Mouse (Mus musculus) adrenal gland, postnatal 10 days (tissue): ENCODE data around the gene Pak1ip1. TPM values are rescaled to one million over a fixed set of nuclear protein-coding genes. Genes with fewer than 3 reads are reported as not detected.
A peak's percentile ranks its signal among the peaks of the same experiment; 100 is the strongest.
"Not testable (repeated sequence)": the region's sequence is repeated elsewhere in the genome, so short reads cannot be mapped to it uniquely, and the experiment has no call there.

ENCODE experiments used
- DNase-seq: peaks from one replicate; pipeline ENCODE4 v3.0.0; 2021; ENCODE audit warnings: mixed read lengths
- long read RNA-seq, 2 experiments: library from polyadenylated mRNA; stranded (forward); transcript quantifications; one replicate each; pipeline ENCODE4 v2.0.0; 2021
- total RNA-seq, 2 experiments: library from RNA; stranded (reverse); gene quantifications; 2 replicates each; pipeline ENCODE4 v1.2.3; 2021

Gene Pak1ip1
- 10 to 100 TPM; 48.0 to 55.5 TPM for total RNA-seq
- long read RNA-seq, experiment 1, transcript Pak1ip1-201 (10 exons, 1,722 nt), result major isoform, 90 of 98 reads
- long read RNA-seq, experiment 1, partial matches to known transcripts, result 4 of 98 reads
- long read RNA-seq, experiment 1, other reads (novel, unspliced or antisense), result 4 of 98 reads
- long read RNA-seq, experiment 2, transcript Pak1ip1-201 (10 exons, 1,722 nt), result major isoform, 44 of 47 reads
- long read RNA-seq, experiment 2, partial matches to known transcripts, result 1 of 47 reads
- long read RNA-seq, experiment 2, other reads (novel, unspliced or antisense), result 2 of 47 reads

DNA sequence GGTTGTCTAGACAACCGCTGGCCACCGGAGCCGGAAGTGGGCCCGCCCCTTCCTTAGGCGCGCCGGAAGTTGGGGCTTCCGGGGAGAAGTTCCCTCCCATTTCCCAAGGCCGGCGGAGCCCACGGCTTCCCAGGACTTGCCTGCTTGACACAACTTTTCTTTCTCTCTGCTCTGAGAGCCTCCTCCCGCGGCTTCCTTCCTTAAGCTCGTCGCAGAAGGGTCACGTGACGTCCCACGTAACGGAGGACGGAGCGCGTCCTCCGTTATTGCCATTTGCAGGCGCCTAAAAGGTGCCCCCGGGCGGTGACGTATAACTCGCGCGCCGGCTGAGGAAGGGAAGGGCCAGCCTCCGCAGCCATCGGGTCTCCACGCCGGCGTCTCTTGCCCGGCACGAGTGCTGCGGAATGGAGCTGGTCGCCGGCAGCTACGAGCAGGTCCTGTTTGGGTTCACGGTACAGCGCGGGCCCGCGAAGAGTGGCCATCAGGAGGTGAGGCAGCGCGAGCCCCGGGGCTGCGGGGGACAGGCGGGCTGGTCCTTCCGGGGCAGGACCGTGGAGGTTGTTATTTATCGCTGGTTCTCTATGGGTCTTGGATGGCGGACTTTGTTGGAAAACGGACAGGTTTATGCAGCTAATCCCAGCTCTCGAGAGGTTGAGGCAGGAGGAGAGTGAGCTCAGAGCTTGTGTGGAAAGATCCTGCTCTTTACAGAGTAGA lies at the start of gene Pak1ip1:
TSS of gene Pak1ip1 (plus strand) at position 98 of the 714 bp plus-strand sequence.
- peak; percentile 95 for DNase-seq

DNA sequence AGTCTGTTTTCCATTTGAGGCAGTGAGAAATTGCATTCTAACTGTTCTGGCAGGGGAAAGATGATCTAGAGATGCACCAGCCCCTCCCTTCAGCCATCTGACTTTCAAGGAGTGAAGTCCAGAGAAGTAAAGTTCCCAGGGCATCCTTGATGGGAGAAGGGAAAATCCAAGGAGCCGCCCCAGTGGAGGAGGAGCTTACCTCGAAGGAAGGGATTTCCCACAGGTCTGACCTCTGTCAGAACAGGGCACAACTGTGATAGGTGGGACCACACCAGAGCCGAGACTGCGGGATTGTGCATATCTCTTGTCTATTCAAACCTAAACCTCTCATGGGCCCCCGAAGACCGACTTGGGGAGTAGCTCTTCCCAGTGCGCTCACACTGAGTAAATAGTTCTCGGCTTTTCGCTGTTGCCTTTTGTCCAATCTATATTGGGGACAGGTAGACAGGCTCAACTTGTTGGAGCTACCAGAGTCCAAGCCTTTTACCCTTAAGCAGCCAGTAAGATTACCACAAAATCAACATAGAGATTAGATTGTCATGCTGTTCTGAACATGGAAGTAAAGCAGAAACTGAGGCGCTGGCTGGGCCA lies 49.3 kb upstream of the Pak1ip1 start:
- no peak for DNase-seq

DNA sequence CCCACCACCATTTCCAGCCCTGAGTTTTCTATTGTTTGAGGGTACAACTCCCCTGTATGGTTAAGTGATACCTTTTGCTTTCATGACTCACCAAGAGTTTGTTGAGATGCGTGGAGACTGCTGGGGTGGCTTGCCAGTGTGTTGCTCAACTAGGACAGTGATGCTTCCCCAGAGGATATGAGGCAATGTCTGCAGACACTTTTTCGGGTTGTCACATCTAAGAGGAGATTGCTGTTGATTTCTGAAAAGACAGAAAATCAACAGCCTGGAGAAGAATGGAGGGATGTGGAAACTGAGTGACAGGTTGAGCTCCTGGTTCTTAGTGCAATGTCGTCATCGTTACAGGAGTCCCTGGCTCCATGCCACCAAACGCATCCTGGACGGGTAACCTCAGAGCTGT lies 47.6 kb upstream of the Pak1ip1 start:
- peak; percentile 17 for DNase-seq

DNA sequence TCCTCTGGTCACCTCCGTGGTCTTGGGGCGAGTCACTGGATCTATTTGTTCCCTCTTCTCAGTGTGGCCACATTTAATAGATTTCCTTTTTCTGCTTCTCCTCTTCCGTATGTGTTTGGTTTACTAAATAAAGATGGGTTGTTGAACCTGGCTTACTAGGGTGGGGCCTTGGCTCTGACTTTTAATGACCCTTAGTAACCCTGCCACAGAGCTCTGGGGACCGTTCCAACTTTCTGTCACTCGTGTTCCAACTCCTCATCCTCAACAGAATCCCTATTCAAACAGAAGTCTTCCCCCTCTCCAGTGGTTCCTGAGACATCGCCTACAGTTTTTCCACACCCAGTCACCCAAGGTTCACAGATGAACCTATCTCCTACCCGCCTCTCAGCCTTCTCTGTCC lies 45.0 kb upstream of the Pak1ip1 start:
- no peak for DNase-seq

DNA sequence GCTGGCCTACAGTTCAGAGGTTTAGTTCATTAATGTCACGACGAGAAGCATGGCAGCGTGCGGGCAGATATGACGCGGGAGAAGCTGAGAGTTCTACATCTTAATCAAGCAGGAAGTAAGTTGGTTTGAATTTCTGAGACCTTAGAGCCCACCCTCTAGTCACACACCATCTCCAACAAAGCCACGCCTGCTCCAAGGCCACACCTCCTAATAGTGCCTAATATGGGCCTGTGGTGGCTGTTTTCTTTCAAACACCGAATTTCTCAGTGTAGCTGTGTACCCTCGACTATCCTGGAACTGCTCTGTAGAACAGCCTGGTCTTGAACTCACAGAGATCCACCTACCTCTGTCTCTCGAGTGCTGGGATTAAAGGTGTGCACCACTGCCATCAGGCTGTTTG lies 33.2 kb upstream of the Pak1ip1 start:
- no peak for DNase-seq

DNA sequence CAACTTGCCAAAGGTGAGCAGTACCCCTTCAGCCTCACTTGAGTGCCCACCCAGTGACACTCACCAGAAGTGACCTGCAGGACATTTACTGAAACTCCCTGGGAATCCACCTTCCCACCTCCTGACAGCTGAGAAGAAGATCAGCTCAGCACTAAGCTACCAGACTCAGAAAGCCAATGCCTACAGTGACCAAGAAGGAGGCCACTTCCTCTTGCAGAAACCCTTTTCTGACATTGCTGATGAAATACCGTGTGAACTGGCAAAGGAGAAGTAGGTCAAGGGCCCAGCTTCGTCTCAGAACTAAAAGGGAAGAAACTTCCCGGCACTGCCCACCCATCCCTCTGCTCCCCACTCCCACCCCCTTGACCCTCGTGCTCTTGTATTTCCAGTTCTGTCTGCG lies 32.3 kb upstream of the Pak1ip1 start:
- DNase-seq, result peak; percentile 15

DNA sequence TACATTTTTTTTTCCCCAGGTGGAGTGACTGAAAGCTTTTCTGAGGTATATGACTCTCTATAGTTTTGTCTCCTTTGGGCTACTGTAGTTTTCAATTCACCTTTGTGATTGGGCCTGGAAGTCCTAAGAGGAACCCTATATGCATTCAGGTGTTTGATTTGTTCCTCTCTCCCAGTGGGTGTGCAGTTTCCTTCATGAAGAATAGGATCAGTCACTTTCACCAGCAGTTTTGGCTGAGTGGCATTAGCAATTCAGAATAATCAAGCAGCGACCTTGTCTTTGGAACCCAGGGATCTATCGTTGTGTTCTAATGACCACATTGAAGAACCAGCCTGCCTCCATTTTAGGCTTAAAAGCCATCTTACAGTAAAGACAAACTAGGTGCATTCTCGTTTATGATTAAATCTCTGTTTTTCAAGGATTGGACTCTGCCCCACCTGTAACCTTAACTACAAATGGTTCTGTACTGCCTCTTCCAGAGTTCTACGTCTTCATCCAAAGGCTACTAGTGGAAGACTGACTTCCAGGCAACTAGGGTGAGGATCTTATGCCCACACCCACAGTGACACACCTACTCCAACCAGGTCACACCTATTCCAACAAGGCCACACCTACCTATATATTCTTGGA lies 30.9 kb upstream of the Pak1ip1 start:
- no peak for DNase-seq

DNA sequence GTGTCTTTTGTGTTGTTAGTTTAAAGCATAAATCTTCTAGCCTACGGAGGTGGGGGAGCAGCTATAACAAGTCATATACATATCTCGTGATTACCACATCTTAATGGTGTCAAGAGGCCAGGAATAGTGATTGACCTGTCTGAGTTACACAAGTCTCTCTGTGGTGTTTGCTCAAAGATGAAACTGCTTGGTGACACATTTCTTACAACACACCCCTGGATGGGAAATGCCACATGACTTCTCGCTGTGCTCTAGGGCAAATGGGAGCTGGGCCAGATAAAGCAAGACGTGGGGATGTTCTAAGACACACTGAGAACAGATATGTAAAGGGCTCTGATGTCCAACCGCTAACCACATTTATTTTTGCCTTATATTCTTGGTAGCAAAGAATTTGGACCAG lies 29.6 kb upstream of the Pak1ip1 start:
- DNase-seq, result no peak

DNA sequence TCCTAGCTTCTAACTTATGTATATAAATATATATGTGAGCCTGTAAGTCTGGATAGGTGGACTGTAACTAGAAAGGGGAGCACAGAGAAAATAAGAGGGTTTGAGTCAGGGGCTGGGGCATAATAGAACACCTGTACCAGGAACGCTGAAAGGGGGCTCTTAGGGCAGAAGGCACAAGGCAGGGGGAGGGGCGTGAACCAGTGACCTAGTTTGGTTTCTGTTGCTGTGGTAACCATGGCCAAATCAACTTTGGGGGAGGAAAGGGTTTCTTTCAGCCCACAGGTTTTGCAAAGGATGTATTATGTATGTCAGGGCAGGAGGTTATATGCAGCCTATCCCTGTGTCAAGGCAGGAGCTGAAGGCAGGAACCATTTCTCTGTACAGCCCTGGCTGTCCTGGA lies 29.0 kb upstream of the Pak1ip1 start:
- no peak for DNase-seq

DNA sequence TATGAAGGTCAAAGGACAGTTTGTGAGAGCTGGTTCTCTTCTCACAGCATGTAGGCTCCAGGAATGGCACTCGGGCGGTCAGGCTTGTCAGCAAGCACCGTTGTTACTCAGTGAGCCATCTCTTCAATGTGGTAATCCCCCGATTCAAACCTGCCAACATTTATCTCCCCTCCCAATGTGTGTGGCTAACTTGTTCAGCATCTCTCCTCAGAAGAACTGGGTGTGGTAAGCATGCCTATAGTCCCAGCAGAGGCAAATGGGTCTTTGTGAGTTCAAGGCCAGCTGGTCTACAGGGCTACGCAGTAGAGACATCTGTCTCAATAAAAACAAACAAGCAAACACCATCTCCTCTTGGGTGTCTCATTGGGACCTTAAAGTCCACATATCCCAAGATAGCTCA lies 27.8 kb upstream of the Pak1ip1 start:
- no peak for DNase-seq

DNA sequence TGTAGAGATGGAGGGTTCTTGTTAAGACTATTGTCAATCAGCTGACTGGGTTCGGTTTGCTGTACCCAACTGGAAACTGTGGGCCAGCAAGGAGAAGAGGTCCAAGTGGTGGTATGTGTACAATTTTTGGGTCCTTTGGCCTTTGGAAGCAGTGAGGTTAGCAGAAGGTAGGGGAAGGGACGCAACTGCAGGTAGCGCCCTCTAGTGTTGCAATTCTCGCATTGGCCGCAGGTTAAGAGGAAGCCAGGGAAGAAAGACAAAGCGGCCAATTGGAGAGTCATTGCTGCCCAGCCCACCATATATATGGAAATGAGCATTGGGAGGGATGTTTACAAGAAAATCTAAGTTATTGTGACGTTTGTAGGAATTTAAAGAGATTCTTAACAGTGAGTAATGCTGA lies 23.2 kb upstream of the Pak1ip1 start:
- peak; percentile 71 for DNase-seq

DNA sequence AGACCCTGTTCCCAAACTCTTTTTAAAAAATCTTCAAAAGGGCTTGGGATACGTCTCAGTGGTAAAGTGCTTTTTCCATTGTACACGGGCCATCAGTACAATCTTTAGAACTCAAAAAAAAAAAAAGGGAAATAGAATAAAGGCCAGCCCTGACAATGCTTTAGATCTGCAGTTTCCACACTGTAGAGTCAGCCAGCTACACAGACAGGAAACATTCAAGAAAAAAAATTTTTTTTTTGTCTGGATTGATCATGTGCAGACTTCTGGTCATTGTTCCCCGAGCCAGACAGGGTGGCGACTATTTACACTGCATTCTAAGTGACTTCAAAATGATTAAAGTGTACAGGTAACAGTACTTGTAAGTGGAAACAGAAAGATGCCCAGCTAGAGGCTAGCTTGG lies 22.2 kb upstream of the Pak1ip1 start:
- no peak for DNase-seq

DNA sequence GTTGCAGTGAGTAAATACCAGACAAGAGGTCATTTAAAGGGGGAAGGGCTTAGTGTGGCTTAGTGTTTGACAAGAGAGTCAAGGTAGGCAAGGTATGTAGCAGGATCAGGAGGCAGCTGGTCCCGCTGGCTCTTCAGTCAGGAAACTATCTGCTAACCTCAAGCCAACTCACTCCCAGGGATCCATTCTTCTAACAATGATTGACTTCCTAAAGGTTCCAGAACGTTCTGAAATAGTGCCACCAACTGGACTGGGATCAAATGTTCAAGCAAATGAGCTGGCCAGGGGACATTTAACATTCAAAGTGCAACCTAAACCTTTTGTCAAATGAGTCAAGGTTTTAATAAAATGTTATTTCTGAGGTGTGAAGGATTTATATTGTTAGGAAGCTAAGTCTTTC lies 21.5 kb upstream of the Pak1ip1 start:
- no peak for DNase-seq

DNA sequence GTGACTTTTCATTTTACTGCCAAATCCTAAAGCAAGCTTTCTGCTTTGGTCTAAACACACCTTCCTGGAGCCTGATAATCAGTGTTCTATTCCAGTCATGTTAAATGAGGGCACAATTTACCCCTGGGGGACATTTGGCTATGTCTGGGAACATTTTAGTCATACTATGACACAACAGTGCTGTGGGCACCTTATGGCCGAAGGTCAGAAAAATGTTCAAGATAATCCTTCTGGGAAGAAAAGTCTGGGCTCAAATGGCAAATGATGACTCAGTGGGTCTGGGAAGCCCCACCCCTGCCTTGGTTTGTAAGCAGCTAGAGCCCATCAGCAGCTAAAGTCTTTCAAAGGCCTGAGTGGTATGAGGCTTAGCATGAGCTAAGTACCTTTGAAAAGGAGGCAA lies 18.1 kb upstream of the Pak1ip1 start:
- DNase-seq, result peak; percentile 12

DNA sequence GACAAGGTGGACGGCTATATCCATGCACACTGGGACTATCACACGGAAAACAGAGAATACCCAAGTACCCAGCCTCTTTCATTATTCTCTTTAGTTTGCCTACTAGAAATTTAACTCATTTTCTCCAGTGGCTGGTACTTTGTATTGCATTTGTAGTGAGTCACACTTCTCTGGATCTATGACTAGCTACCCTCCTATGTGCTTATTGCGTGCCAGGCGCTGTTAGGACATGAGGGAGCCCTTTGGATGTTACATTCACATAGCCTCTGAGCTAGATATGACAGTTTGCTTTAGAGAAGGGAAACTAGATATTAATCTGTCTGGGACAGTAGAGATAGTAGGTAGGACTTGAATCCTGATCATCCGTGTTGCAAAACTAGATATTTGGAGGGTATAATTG lies 14.7 kb upstream of the Pak1ip1 start:
- DNase-seq, result no peak

DNA sequence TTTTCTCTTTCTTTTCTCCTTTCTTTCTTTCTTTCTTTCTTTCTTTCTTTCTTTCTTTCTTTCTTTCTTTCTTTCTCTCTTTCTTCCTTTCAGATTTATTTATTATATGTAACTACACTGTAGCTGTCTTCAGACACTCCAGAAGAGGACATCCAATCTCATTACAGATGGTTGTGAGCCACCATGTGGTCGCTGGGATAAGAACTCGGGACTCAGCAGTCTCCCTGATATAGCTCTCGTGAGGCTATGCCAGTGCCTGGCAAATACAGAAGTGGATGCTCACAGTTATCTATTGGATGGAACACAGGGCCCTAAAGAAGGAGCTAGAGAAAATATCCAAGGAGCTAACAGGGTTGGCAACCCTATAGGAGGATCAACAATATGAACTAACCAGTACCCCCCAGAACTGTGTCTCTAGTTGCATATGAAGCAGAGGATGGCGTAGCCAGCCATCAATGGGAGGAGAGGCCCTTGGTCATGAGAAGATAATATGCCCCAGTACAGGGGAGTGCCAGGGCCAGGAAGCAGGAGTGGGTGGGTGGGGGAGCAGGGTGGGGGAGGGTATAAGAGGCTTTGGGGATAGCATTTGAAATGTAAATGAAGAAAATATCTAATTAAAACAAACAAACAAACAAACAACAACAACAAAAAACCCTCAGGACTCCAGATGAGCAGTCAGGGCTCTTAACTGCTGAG lies 13.1 kb upstream of the Pak1ip1 start:
- DNase-seq, result not testable (repeated sequence)

DNA sequence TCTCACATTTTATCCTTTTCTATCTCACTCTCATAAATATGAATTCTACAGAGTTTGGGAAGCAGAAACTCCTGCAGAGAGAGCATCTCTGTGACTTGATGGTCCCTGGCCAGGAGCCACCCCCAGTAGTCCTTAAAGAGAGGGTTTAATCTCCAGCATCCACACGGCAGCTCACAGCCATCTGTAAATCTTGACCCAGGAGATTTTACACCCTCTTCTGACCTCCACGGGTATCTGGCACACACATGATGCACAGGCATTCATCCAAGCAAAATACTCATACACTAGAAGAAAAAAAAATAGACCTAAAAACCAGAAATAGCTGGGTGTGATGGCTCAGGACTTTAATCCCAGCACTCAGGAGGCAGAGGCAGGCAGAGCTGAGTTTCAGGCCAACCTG lies 12.4 kb upstream of the Pak1ip1 start:
- DNase-seq, result no peak

DNA sequence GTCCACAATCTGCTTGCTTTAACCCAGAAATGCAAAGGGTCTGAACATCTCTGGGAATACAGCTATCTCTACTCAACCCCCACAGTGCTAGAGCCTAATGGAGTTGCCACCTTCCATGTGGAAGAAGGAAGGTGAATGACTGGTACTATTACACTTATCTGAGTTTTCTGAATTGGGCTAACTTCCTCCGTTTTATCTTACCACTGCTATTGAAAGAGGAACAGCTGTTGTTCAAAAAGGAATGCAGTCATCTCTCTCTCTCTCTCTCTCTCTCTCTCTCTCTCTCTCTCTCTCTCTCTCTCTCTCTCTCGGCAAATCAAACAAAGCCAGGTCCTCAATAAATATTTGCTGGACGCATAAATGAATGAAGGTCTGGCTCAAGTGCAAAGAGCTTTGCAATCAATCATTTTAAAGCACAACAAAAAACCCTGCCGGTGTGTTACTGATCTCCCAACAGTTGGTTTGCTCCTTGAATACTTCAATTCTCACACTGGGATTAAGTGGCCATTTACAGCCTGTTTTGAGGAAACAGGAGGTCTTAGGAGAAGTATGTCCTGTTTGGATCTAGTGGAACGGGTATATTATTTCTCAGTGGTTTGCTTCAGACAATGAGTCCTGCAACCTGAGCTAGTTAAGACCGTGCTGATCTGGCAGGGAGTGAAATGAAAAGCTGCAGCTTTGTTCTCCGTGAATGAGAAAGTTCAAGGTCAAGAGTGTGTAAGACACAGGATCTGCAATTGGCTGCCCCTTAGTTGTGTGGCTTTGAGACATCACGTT lies 6.1 kb upstream of the Pak1ip1 start:
- DNase-seq, result peak; percentile 31

DNA sequence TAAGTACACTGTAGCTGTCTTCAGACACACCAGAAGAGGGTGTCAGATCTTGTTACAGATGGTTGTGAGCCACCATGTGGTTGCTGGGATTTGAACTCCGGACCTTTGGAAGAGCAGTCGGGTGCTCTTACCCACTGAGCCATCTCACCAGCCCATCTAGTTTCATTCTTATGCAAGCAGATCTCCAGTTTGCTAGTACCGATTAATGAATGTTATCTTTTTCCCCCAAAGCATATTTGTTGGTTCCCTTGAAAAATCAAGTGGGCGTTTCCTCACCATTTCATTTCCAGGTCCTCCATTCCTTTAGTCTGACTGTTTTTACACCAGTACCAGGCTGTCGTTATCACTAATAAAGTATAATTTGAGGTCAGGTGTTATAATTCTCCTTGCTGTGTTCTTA lies 2.3 kb upstream of the Pak1ip1 start:
- not testable (repeated sequence) for DNase-seq

DNA sequence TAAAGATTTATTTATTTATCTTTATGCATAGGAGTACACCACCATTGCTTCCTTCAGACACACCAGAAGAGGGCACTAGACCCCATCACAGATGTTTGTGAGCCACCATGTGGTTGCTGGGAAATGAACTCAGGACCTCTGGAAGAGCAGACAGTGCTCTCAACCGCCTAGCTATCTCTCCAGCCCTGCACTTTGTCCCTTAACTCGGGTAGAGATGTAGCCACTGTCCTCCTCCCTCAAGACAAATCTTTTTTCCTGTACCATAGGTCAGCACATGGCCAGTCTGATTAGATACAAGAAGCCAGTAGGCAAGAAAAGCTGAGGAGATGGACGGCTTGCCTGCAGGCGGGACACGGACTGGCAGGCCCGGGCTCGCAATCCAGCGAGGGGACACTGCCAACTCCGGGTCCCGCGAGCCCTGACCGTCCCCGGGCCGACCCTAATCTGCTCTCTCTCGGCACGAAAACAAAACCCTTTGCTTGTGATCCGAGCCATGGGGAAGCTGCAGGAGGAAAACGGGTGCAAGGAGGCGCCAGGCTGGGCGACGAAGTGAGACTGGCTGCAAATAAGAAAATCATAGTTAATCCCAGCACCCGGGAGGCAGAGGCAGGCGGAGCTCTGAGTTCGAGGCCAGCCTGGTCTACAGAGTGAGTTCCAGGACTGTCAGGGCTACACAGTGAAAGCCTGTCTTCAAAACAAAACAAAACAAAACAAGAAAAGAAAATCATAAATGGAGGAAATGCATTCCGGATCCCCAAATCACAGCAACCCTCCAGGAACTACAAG lies 490 bp upstream of the Pak1ip1 start:
- DNase-seq, result peak; percentile 65

DNA sequence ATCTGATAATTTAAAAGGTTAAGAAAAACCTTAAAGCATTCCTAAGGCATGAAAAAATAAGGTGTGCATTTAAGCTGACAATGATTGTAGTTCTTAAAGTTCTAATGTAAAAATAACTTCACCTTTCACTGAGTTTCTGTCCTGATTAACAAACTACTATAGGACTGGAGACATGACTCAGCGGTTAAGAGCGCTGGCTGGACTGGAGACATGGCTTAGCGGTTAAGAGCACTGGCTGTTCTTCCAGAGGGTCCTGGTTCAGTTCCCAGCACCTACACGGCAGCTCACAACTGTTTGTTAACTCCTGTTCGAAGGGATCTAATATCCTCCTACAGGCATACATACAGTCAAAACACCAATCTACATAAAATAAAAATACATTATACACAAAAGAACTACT lies 1.2 kb downstream of the Pak1ip1 start:
- no peak for DNase-seq
